Mouse (Mus musculus): ENCODE data around the gene Ephb6. TPM values are rescaled to one million over a fixed set of nuclear protein-coding genes. Genes with fewer than 3 reads are reported as not detected.

Gene Ephb6
- polyA plus RNA-seq, 1 experiment from 2014 or later, result 46.4 TPM

DNA sequence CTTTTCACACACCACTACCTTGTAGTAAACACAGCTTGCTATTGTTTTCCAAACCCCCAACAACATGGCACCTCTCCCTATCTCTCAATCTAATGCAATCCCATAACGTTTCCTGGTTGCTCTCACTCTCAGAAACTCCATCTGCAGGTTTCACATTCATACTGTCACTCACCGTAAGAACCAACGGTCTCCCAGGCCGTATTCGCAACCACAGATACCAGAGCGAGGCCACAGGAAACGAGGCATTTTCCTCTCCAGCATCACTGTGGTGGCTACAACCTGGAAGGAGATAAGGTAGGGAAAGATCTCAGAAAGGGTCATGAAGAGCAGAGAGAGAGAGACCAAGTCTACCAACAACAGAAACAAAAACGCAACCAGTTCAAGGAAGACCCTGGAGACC lies 49.4 kb downstream of the Ephb6 start:
- Histone ChIP-seq H3K9ac (ENCODE audit: low read depth, low read length) (no peak overlapping the region), H3K27ac (ENCODE audit: low read length) (no peak overlapping the region), H3K4me1 (ENCODE audit: control insufficient read depth, insufficient read depth, low read length) (no peaks in the 10 kb centered on the region), H3K4me3 (ENCODE audit: low read depth, low read length) (no peak overlapping the region), H3K36me3 (ENCODE audit: control insufficient read depth, insufficient read depth, low read length) (no peaks in the 10 kb centered on the region), H3K4me2 (ENCODE audit: low read length) (no peak overlapping the region), H3K27me3 (ENCODE audit: control insufficient read depth, insufficient read depth, low read depth, low read length) (no peaks in the 10 kb centered on the region), H3K9me3 (replicated peaks; ENCODE audit: control insufficient read depth, low read length, poor library complexity, severe bottlenecking) (no peaks in the 10 kb centered on the region)
- no peak for ATAC-seq
- WGBS, result 87% methylated on average over 8 of the region's 8 CpGs

DNA sequence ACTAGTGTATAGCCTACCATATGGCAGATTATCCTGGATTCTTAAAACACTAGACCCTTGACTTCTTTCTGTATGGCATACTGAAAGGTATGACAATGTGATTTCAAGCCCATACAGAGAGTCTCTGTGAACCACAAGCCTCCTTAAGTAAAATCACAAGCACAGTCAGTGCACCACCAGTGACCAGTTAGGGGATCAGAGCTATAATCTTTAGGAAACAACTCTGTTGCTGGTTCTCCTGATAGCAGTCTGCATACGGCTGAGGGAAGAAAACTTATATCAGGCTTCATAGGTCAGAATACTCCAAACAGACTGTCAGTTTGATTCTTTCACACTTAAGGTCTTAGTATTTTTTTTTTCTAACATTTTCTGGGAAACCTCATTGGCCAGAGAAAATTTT lies 53.2 kb downstream of the Ephb6 start:
- no peak overlapping the region for H3K27ac ChIP-seq (ENCODE audit: low read length)
- H3K9me3 ChIP-seq (replicated peaks; ENCODE audit: control insufficient read depth, low read length, poor library complexity, severe bottlenecking), result no peaks in the 10 kb centered on the region
- no peak overlapping the region for H3K9ac ChIP-seq (ENCODE audit: low read depth, low read length)
- 92% methylated on average over 1 of the region's 1 CpGs for WGBS
- no peaks in the 10 kb centered on the region for H3K36me3 ChIP-seq (ENCODE audit: control insufficient read depth, insufficient read depth, low read length)
- H3K4me1 ChIP-seq (ENCODE audit: control insufficient read depth, insufficient read depth, low read length), result no peaks in the 10 kb centered on the region
- no peak overlapping the region for H3K4me2 ChIP-seq (ENCODE audit: low read length)
- no peaks in the 10 kb centered on the region for H3K27me3 ChIP-seq (ENCODE audit: control insufficient read depth, insufficient read depth, low read depth, low read length)
- ATAC-seq, result no peak
- H3K4me3 ChIP-seq (ENCODE audit: low read depth, low read length), result no peak overlapping the region

GRCm38 (mm10) chr6:41662320-41662719 lies 57.0 kb downstream of the Ephb6 start:
- WGBS, result 26% methylated on average over 2 of the region's 2 CpGs
- Histone ChIP-seq H3K4me3 (ENCODE audit: low read depth, low read length) (no peak overlapping the region), H3K36me3 (ENCODE audit: control insufficient read depth, insufficient read depth, low read length) (no peaks in the 10 kb centered on the region), H3K4me1 (ENCODE audit: control insufficient read depth, insufficient read depth, low read length) (no peaks in the 10 kb centered on the region), H3K27me3 (ENCODE audit: control insufficient read depth, insufficient read depth, low read depth, low read length) (no peaks in the 10 kb centered on the region), H3K27ac (ENCODE audit: low read length) (no peak overlapping the region), H3K9me3 (replicated peaks; ENCODE audit: control insufficient read depth, low read length, poor library complexity, severe bottlenecking) (no peaks in the 10 kb centered on the region), H3K4me2 (ENCODE audit: low read length) (no peak overlapping the region), H3K9ac (ENCODE audit: low read depth, low read length) (no peak overlapping the region)
- ATAC-seq, result no peak

Other genes starting within 250 kb of the Ephb6 start
- not detected in 2 replicates for gene Prss3, start 227.8 kb upstream of the Ephb6 start, polyA plus RNA-seq (2015; fragmentation: Nextera tagmentation; extraction: Ambion mirVana)
- not detected in 2 replicates for gene Gm5771, start 213.1 kb upstream of the Ephb6 start, polyA plus RNA-seq (2015; fragmentation: Nextera tagmentation; extraction: Ambion mirVana)
- not detected in 2 replicates for gene Gm10334, start 159.3 kb upstream of the Ephb6 start, polyA plus RNA-seq (2015; fragmentation: Nextera tagmentation; extraction: Ambion mirVana)
- gene Prss1, start 146.6 kb upstream of the Ephb6 start, polyA plus RNA-seq (2015; fragmentation: Nextera tagmentation; extraction: Ambion mirVana), result not detected in 2 replicates
- gene Prss2, start 83.7 kb upstream of the Ephb6 start, polyA plus RNA-seq (2015; fragmentation: Nextera tagmentation; extraction: Ambion mirVana), result not detected in 2 replicates
- gene Trpv6, start 30.9 kb downstream of the Ephb6 start, polyA plus RNA-seq (2015; fragmentation: Nextera tagmentation; extraction: Ambion mirVana), result 0.85 and 0.93 TPM in 2 replicates
- gene Trpv5, start 75.3 kb downstream of the Ephb6 start, polyA plus RNA-seq (2015; fragmentation: Nextera tagmentation; extraction: Ambion mirVana), result not detected in 2 replicates
- not detected in 2 replicates for gene Llcfc1, start 78.9 kb downstream of the Ephb6 start, polyA plus RNA-seq (2015; fragmentation: Nextera tagmentation; extraction: Ambion mirVana)
- gene Kel, start 98.9 kb downstream of the Ephb6 start, polyA plus RNA-seq (2015; fragmentation: Nextera tagmentation; extraction: Ambion mirVana), result 0.29 TPM in 1 of 2 replicates, not detected in the other
- gene Olfr459, start 169.7 kb downstream of the Ephb6 start, polyA plus RNA-seq (2015; fragmentation: Nextera tagmentation; extraction: Ambion mirVana), result not detected in 2 replicates
- gene Pip, start 242.1 kb downstream of the Ephb6 start, polyA plus RNA-seq (2015; fragmentation: Nextera tagmentation; extraction: Ambion mirVana), result not detected in 2 replicates
- not detected in 2 replicates for gene Sval2, start 247.5 kb downstream of the Ephb6 start, polyA plus RNA-seq (2015; fragmentation: Nextera tagmentation; extraction: Ambion mirVana)